Mouse (Mus musculus) cortical plate, adult 2 months (tissue): ENCODE results near the gene Leo1.

Experiments used
- CTCF ChIP-seq: fragments of 200-500 bp; IDR thresholded peaks from 2 replicates; pipeline ENCODE4 v1.5.1; 2011; ENCODE audit warnings: mild to moderate bottlenecking, control low read depth, low read length; ENCODE audit not compliant: insufficient read depth; ENCODE audit errors: extremely low read depth
- POLR2A ChIP-seq: fragments of 200-500 bp; IDR thresholded peaks from 2 replicates; pipeline ENCODE4 v1.6.1; 2011; ENCODE audit warnings: mild to moderate bottlenecking, low read length, control low read depth; ENCODE audit not compliant: insufficient read depth; ENCODE audit errors: extremely low read depth

DNA sequence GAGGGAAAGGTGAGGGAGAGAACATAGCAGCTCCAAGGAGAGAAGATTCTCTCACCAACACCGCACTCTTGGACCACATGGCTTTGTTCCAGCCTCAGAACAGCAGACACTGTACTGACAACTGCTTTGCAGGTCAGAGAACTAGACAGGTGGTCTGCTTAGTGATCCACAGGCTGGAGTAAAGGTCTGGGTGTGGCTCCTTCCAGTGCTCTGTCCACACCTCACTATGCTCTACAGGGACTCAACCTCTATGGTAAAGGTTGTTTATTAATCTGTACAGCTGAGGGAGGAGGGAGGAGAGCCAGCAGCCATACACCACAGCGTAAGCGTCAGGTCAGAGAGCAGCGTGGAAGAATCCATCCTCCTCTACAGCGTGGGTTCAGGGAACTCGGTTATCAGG, 45.4 kb upstream of the Leo1 start:
- TF ChIP-seq CTCF (no peak), POLR2A (no peak)
